8 mouse cellular contexts compared by ENCODE assay signal in genomic region chr5:30231891-30232270, GRCm38 (mm10). TPM values are rescaled to one million over a fixed set of nuclear protein-coding genes. Genes with fewer than 3 reads are reported as not detected.
DNase-seq lines count a peak whose midpoint lies in the region; ATAC-seq and TF ChIP-seq lines count a peak whose summit lies in the region.

No protein-coding gene starts in this region.

- TF ChIP-seq EP300 in heart, adult 2 months (IDR thresholded peaks at IDR 0.05; ENCODE audit: insufficient read depth, low read depth, low read length), result no peak

- H3K27ac ChIP-seq in heart, adult 2 months, result peak overlapping the region; percentile 71
- H3K27ac ChIP-seq in forebrain, embryonic 15.5 days (replicated peaks), result peak overlapping the region; percentile 87
- peak overlapping the region; percentile 29 for H3K27ac ChIP-seq in liver, embryonic 13.5 days

- no peaks in the 10 kb centered on the region for H3K27me3 ChIP-seq in heart, adult 2 months (ENCODE audit: control insufficient read depth, insufficient read depth, low read length)
- no peaks in the 10 kb centered on the region for H3K27me3 ChIP-seq in C2C12 (ENCODE audit: control insufficient read depth, insufficient read depth, insufficient read length)
- H3K27me3 ChIP-seq in forebrain, embryonic 15.5 days, result no peaks in the 10 kb centered on the region
- no peaks in the 10 kb centered on the region for H3K27me3 ChIP-seq in liver, embryonic 13.5 days

- peak overlapping the region; percentile 43 for H3ac ChIP-seq in C2C12 (ENCODE audit: control insufficient read depth, insufficient read length, low read depth)

- no peak for DNase-seq in heart, adult 2 months
- DNase-seq in heart, adult 18-20 months, result no peak
- DNase-seq in liver, embryonic 13.5 days, result no peak
- DNase-seq in gastrocnemius, postnatal 14 days, result no peak
- no peak for DNase-seq in urinary bladder, adult 2 months (ENCODE audit: low spot score)

- intact Hi-C loops in heart, adult 2 months (cut with DNase I), result loop anchor here (5.0 to 10.0 kb wide), 2 partner anchors 75 to 403 kb away; partner anchors contain the start of genes Hadha and Hadhb
- intact Hi-C loops in gastrocnemius, postnatal 14 days (cut with DNase I; ENCODE audit: low total_unique reads), result no loop called here

- TF ChIP-seq CTCF in heart, adult 2 months (IDR thresholded peaks at IDR 0.05), result no peak
- no peak for TF ChIP-seq CTCF in C2C12 (IDR thresholded peaks at IDR 0.05; ENCODE audit: control insufficient read depth, insufficient read depth, insufficient read length)

- H3K79me2 ChIP-seq in heart, adult 2 months (replicated peaks; ENCODE audit: control insufficient read depth, insufficient read depth, low read length), result peaks cover 2% of the 10 kb centered on the region; the same call in 1 of the 2 replicates
- H3K79me2 ChIP-seq in C2C12 (ENCODE audit: control insufficient read depth, insufficient read depth), result peaks cover 63% of the 10 kb centered on the region

- peaks cover 46% of the 10 kb centered on the region for H3K79me3 ChIP-seq in C2C12 (ENCODE audit: low read depth)

- no peak for ATAC-seq in forebrain, embryonic 15.5 days (replicated peaks)
- ATAC-seq in liver, embryonic 13.5 days (ENCODE audit: low read depth), result no peak
- ATAC-seq in granulocyte monocyte progenitor cell, adult 5-6 weeks (replicated peaks; ENCODE audit: poor library complexity, severe bottlenecking), result no peak

- WGBS in heart, adult 2 months, result 33% methylated on average over 16 of the region's 16 CpGs
- WGBS in forebrain, embryonic 15.5 days, result 39% methylated on average over 16 of the region's 16 CpGs
- WGBS in liver, embryonic 13.5 days (ENCODE audit: insufficient replicate concordance), result 48% methylated on average over 16 of the region's 16 CpGs

- H3K9me3 ChIP-seq in forebrain, embryonic 15.5 days, result no peaks in the 10 kb centered on the region
- H3K9me3 ChIP-seq in liver, embryonic 13.5 days (replicated peaks), result no peaks in the 10 kb centered on the region; the same call in 1 of the 2 replicates

- peak overlapping the region; percentile 81 for H3K4me2 ChIP-seq in forebrain, embryonic 15.5 days (replicated peaks)
- H3K4me2 ChIP-seq in liver, embryonic 13.5 days, result peak overlapping the region; percentile 83

- H3K36me3 ChIP-seq in heart, adult 2 months (ENCODE audit: control insufficient read depth, insufficient read depth, low read length), result peaks cover 2% of the 10 kb centered on the region; the same call in 1 of the 2 replicates
- H3K36me3 ChIP-seq in C2C12 (ENCODE audit: control insufficient read depth, insufficient read depth), result no peaks in the 10 kb centered on the region
- H3K36me3 ChIP-seq in forebrain, embryonic 15.5 days, result no peaks in the 10 kb centered on the region
- peaks cover 7% of the 10 kb centered on the region; the same call in 1 of the 2 replicates for H3K36me3 ChIP-seq in liver, embryonic 13.5 days

- peak overlapping the region; percentile 61 for H3K9ac ChIP-seq in heart, adult 2 months (ENCODE audit: low read depth, low read length)
- H3K9ac ChIP-seq in forebrain, embryonic 15.5 days (replicated peaks), result peak overlapping the region; percentile 79
- peak overlapping the region; percentile 70 for H3K9ac ChIP-seq in liver, embryonic 13.5 days

- TF ChIP-seq POLR2A in heart, adult 2 months (IDR thresholded peaks at IDR 0.05; ENCODE audit: insufficient read depth, low read depth, low read length), result no peak

- peak overlapping the region; percentile 89 for H3K4me3 ChIP-seq in heart, adult 2 months
- H3K4me3 ChIP-seq in C2C12 (ENCODE audit: insufficient read depth, poor library complexity, severe bottlenecking), result peak overlapping the region; percentile 76
- H3K4me3 ChIP-seq in forebrain, embryonic 15.5 days, result peak overlapping the region; percentile 97
- H3K4me3 ChIP-seq in liver, embryonic 13.5 days (replicated peaks), result peak overlapping the region; percentile 90

- H3K4me1 ChIP-seq in heart, adult 2 months (ENCODE audit: control insufficient read depth, insufficient read depth, low read length), result peaks cover 5% of the 10 kb centered on the region
- peaks cover 30% of the 10 kb centered on the region for H3K4me1 ChIP-seq in forebrain, embryonic 15.5 days
- H3K4me1 ChIP-seq in liver, embryonic 13.5 days (replicated peaks), result peaks cover 45% of the 10 kb centered on the region

TF ChIP-seq in C2C12, 6 proteins besides CTCF, POLR2A, EP300 and RAD21:
- TF ChIP-seq FOSL1 (IDR thresholded peaks at IDR 0.05; ENCODE audit: insufficient read depth, low read length, poor library complexity, severe bottlenecking) (no peak), MYOD1 (IDR thresholded peaks at IDR 0.05; ENCODE audit: control insufficient read depth, insufficient read length, low read depth) (no peak), CEBPB (IDR thresholded peaks at IDR 0.05; ENCODE audit: low read depth) (no peak), USF1 (IDR thresholded peaks at IDR 0.05; ENCODE audit: low read depth) (no peak), MYOG (IDR thresholded peaks at IDR 0.05; ENCODE audit: control insufficient read depth, extremely low read depth, insufficient read length) (no peak), MAX (IDR thresholded peaks at IDR 0.05) (no peak)

RNA-seq across cellular contexts. Expression of gene Selenoi, which starts 0.5 kb away (rescaled TPM):
- total RNA-seq in heart, adult 2 months (2021), result 10 to 100 TPM; 13.9 to 16.1 TPM
- 17.9 and 31.4 TPM in 2 replicates for polyA plus RNA-seq in heart, adult 2 months (2012; rRNA removed)
- total RNA-seq in heart, adult 18-20 months (2021), result 10 to 100 TPM; 16.6 to 18.5 TPM
- 15.0 TPM for polyA plus RNA-seq in C2C12 (2012; fragmentation: generic; extraction: Trizol)
- 25.8 and 26.4 TPM in 2 replicates for polyA plus RNA-seq in forebrain, embryonic 15.5 days (2015; fragmentation: Nextera tagmentation; extraction: Ambion mirVana)
- polyA plus RNA-seq in liver, embryonic 13.5 days (2015; fragmentation: Nextera tagmentation; extraction: Ambion mirVana), result 14.0 and 21.3 TPM in 2 replicates
- total RNA-seq in granulocyte monocyte progenitor cell, adult 5-6 weeks (2014; fragmentation: Nextera tagmentation), result 22.7 and 38.5 TPM in 2 replicates
- 48.1 and 61.2 TPM in 2 replicates for total RNA-seq in granulocyte monocyte progenitor cell, adult 5-6 weeks (2017)
- 10 to 100 TPM in 1 of 2 experiments, 1 to 10 TPM in 1; 9.0 to 11.2 TPM for total RNA-seq in gastrocnemius, postnatal 14 days (2021)
- polyA plus RNA-seq in urinary bladder, adult 2 months (2012; rRNA removed), result 19.0 and 19.4 TPM in 2 replicates

RNA-seq across cellular contexts. Expression of gene Adgrf3, which starts 26.4 kb away (rescaled TPM):
- total RNA-seq in heart, adult 2 months (2021), result under 1 TPM in 1 of 2 experiments, not detected in 1; 0.20 TPM
- 0.12 and 0.20 TPM in 2 replicates for polyA plus RNA-seq in heart, adult 2 months (2012; rRNA removed)
- total RNA-seq in heart, adult 18-20 months (2021), result under 1 TPM in 1 of 2 experiments, not detected in 1; 0.59 TPM
- polyA plus RNA-seq in C2C12 (2012; fragmentation: generic; extraction: Trizol), result not detected
- polyA plus RNA-seq in forebrain, embryonic 15.5 days (2015; fragmentation: Nextera tagmentation; extraction: Ambion mirVana), result not detected in 2 replicates
- polyA plus RNA-seq in liver, embryonic 13.5 days (2015; fragmentation: Nextera tagmentation; extraction: Ambion mirVana), result not detected in 2 replicates
- 0.30 TPM in 1 of 2 replicates, not detected in the other for total RNA-seq in granulocyte monocyte progenitor cell, adult 5-6 weeks (2014; fragmentation: Nextera tagmentation)
- not detected in 2 replicates for total RNA-seq in granulocyte monocyte progenitor cell, adult 5-6 weeks (2017)
- total RNA-seq in gastrocnemius, postnatal 14 days (2021), result not detected
- polyA plus RNA-seq in urinary bladder, adult 2 months (2012; rRNA removed), result 0.01 TPM in 1 of 2 replicates, not detected in the other

RNA-seq across cellular contexts. Expression of gene Drc1, which starts 49.3 kb away (rescaled TPM):
- not detected for total RNA-seq in heart, adult 2 months (2021)
- 0.12 and 0.18 TPM in 2 replicates for polyA plus RNA-seq in heart, adult 2 months (2012; rRNA removed)
- total RNA-seq in heart, adult 18-20 months (2021), result under 1 TPM in 1 of 2 experiments, not detected in 1; 0.49 TPM
- 0.01 TPM for polyA plus RNA-seq in C2C12 (2012; fragmentation: generic; extraction: Trizol)
- 5.3 and 6.8 TPM in 2 replicates for polyA plus RNA-seq in forebrain, embryonic 15.5 days (2015; fragmentation: Nextera tagmentation; extraction: Ambion mirVana)
- polyA plus RNA-seq in liver, embryonic 13.5 days (2015; fragmentation: Nextera tagmentation; extraction: Ambion mirVana), result 1.8 TPM in 2 replicates
- total RNA-seq in granulocyte monocyte progenitor cell, adult 5-6 weeks (2014; fragmentation: Nextera tagmentation), result not detected in 2 replicates
- total RNA-seq in granulocyte monocyte progenitor cell, adult 5-6 weeks (2017), result not detected in 2 replicates
- under 1 TPM in 1 of 2 experiments, not detected in 1; 0.29 TPM for total RNA-seq in gastrocnemius, postnatal 14 days (2021)
- polyA plus RNA-seq in urinary bladder, adult 2 months (2012; rRNA removed), result 0.04 TPM in 1 of 2 replicates, not detected in the other

Comparison
In these comparisons a context has a peak if more than half of its experiments do, and no peak if none do; other contexts are left out.
1. H3K27ac ChIP-seq: peak in every context shown above with its lines; median percentile 87 in forebrain, embryonic 15.5 days; 71 in heart, adult 2 months; 29 in liver, embryonic 13.5 days.